Mouse (Mus musculus) liver, embryonic 14.5 days (tissue): ENCODE results near the gene Bsn.

Experiments used
- CTCF ChIP-seq: IDR thresholded peaks from 2 replicates; pipeline ENCODE4 v1.5.1; 2016; ENCODE audit warnings: antibody characterized with exemption, low read depth, control low read depth
- EP300 ChIP-seq: IDR thresholded peaks from 2 replicates; pipeline ENCODE4 v1.6.1; 2016; ENCODE audit warnings: antibody characterized with exemption, low read depth

DNA sequence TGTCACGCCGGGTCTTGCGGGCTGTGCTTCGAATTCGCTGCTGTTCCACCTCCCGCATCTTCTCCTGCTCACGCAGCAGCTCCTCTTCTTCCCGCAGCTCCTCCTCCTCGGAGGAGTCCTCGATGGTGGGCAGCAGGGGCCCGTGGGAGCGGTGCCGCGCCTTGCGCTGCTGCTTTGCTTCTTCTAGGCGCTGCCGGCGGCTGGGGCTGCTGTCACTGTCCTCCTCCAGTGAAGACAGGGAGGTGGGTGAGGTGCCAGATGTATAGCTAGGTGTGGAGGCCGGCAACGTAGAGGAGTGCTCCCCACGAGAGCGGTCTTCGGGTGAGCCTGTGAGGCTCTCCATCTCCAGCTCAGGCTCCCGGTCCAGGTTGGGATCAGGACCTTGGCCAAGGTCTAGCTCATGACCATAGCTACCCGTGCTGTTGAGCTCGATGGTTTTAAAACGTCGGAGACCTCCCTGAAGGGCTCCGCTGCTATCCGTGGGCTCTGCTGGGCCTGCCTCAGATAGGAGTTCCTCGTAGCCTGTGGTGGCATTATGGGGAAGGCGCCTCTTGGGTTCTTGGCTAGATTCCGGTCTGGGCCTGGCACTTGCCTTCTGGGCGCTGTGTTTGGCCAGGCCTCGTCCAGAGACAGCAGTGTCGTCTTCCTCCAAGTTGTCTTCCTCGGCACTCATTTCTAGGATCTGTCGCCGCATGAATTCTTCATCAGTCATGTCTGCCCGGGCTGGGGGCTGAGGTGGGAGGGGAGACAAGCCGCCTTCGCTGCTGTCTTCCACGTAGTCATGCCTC, 74.7 kb downstream of the Bsn start:
- no peak for TF ChIP-seq CTCF
- no peak for TF ChIP-seq EP300
